Mouse (Mus musculus) olfactory bulb, adult 2 months (tissue): ENCODE measurements around the gene 4930470P17Rik.
"Not testable (repeated sequence)": the region's sequence is repeated elsewhere in the genome, so short reads cannot be mapped to it uniquely, and the experiment has no call there.

ENCODE experiments used
- CTCF ChIP-seq: fragments of 200-500 bp; IDR thresholded peaks from 2 replicates; pipeline ENCODE4 v1.5.1; 2012; ENCODE audit warnings: low read depth, mild to moderate bottlenecking, low read length, moderate library complexity; ENCODE audit not compliant: insufficient read depth
- POLR2A ChIP-seq: fragments of 200-500 bp; IDR thresholded peaks from 2 replicates; pipeline ENCODE4 v1.6.1; 2012; ENCODE audit warnings: mild to moderate bottlenecking, low read depth, low read length, moderate library complexity; ENCODE audit not compliant: insufficient read depth

GRCm38 (mm10) chr2:170627991-170628390, 26.2 kb upstream of the 4930470P17Rik start:
- TF ChIP-seq CTCF, POLR2A: not testable (repeated sequence)
